Mouse (Mus musculus) kidney, embryonic 15.5 days (tissue): ENCODE results near the gene Rpl10-ps3. TPM values are rescaled to one million over a fixed set of nuclear protein-coding genes. Genes with fewer than 3 reads are reported as not detected.

Source experiments
- ATAC-seq: fragments of 200-750 bp; cut with Nextera tagmentation; replicated peaks from 2 replicates; pipeline ENCODE4 v1.8.0; 2017; ENCODE audit warnings: moderate TSS enrichment; ENCODE audit not compliant: low FRiP score
- H3K27ac ChIP-seq: fragments of 300-500 bp; sonication (generic); 2 replicates; pipeline ENCODE4 v1.5.1; 2015; ENCODE audit warnings: mild to moderate bottlenecking, inconsistent platforms
- H3K27me3 ChIP-seq: fragments of 300-500 bp; sonication (generic); 2 replicates; pipeline ENCODE4 v1.6.1; 2015; ENCODE audit warnings: inconsistent platforms
- H3K36me3 ChIP-seq: fragments of 300-500 bp; sonication (generic); 2 replicates; pipeline ENCODE4 v1.6.1; 2015; ENCODE audit warnings: inconsistent platforms
- H3K4me1 ChIP-seq: fragments of 300-500 bp; sonication (generic); 2 replicates; pipeline ENCODE4 v1.6.1; 2015; ENCODE audit warnings: inconsistent platforms
- H3K4me2 ChIP-seq: fragments of 300-500 bp; sonication (generic); 2 replicates; pipeline ENCODE4 v1.6.1; 2015; ENCODE audit warnings: moderate library complexity, mild to moderate bottlenecking, inconsistent platforms
- H3K4me3 ChIP-seq: fragments of 300-500 bp; sonication (generic); replicated peaks from 2 replicates; pipeline ENCODE4 v1.5.1; 2015; ENCODE audit warnings: mild to moderate bottlenecking, inconsistent platforms
- H3K9ac ChIP-seq: fragments of 300-500 bp; sonication (generic); 2 replicates; pipeline ENCODE4 v1.6.1; 2015; ENCODE audit warnings: mild to moderate bottlenecking, inconsistent platforms
- H3K9me3 ChIP-seq: fragments of 300-500 bp; sonication (generic); replicated peaks from 2 replicates; pipeline ENCODE4 v1.6.1; 2016; ENCODE audit warnings: inconsistent platforms
- WGBS: fragments of 180-500 bp; shearing (Covaris S2); methylation state at CpG from one replicate; pipeline ENCODE4 v1.1.7; 2015; ENCODE audit warnings: mixed read lengths; 5-methylcytosine and 5-hydroxymethylcytosine counted together
- polyA plus RNA-seq: library from polyadenylated mRNA; unstranded; fragments of >200 nt; fragmentation: Nextera tagmentation; extraction: Ambion mirVana; gene quantifications from 2 replicates; pipeline ENCODE4 v1.2.1, GENCODE M21; 2015

The Rpl10-ps3 gene
- polyA plus RNA-seq, 1 experiment from 2014 or later = 231 TPM

- Histone ChIP-seq H3K9me3 (no peaks in the 10 kb centered on the region), H3K4me3 (no peak overlapping the region), H3K9ac (no peak overlapping the region), H3K27ac (peak overlapping the region; percentile 84), H3K27me3 (no peaks in the 10 kb centered on the region), H3K4me1 (peaks cover 13% of the 10 kb centered on the region), H3K4me2 (no peak overlapping the region), H3K36me3 (no peaks in the 10 kb centered on the region)
- ATAC-seq = no peak
- WGBS = 43% methylated on average over 2 of the region's 2 CpGs
Measured at GRCm38 (mm10) chr9:50305046-50305445, 39.7 kb downstream of the Rpl10-ps3 start.

- no peak overlapping the region for H3K4me3 ChIP-seq
- no peaks in the 10 kb centered on the region for H3K9me3 ChIP-seq
- no peaks in the 10 kb centered on the region for H3K36me3 ChIP-seq
- H3K4me2 ChIP-seq = no peak overlapping the region
- ATAC-seq = no peak
- H3K27ac ChIP-seq = peak overlapping the region; percentile 84
- WGBS = 50% methylated on average over 4 of the region's 4 CpGs
- H3K27me3 ChIP-seq = no peaks in the 10 kb centered on the region
- H3K9ac ChIP-seq = no peak overlapping the region
- H3K4me1 ChIP-seq = peaks cover 13% of the 10 kb centered on the region
Measured at GRCm38 (mm10) chr9:50304004-50304403, 40.8 kb downstream of the Rpl10-ps3 start.

- no peak overlapping the region for H3K4me3 ChIP-seq
- peaks cover 13% of the 10 kb centered on the region for H3K4me1 ChIP-seq
Measured at GRCm38 (mm10) chr9:50301722-50302121, 43.0 kb downstream of the Rpl10-ps3 start.

GRCm38 (mm10) chr9:50298389-50298788, 46.4 kb downstream of the Rpl10-ps3 start:
- H3K36me3 ChIP-seq = no peaks in the 10 kb centered on the region
- 54% methylated on average over 2 of the region's 2 CpGs for WGBS
- no peaks in the 10 kb centered on the region for H3K27me3 ChIP-seq
- no peak overlapping the region for H3K9ac ChIP-seq
- H3K4me1 ChIP-seq = no peaks in the 10 kb centered on the region
- no peak overlapping the region for H3K27ac ChIP-seq
- H3K4me3 ChIP-seq = no peak overlapping the region
- no peak for ATAC-seq
- H3K4me2 ChIP-seq = no peak overlapping the region
- no peaks in the 10 kb centered on the region for H3K9me3 ChIP-seq

More at GRCm38 (mm10) chr9:50301722-50302121, 43.0 kb downstream of the Rpl10-ps3 start:
- Histone ChIP-seq H3K4me2 (no peak overlapping the region), H3K27ac (no peak overlapping the region), H3K9ac (no peak overlapping the region), H3K9me3 (no peaks in the 10 kb centered on the region), H3K27me3 (no peaks in the 10 kb centered on the region), H3K36me3 (no peaks in the 10 kb centered on the region)
- ATAC-seq = no peak

Other genes starting within 250 kb of the Rpl10-ps3 start
- 24.8 TPM in 2 replicates for gene Plet1, start 149.6 kb upstream of the Rpl10-ps3 start, polyA plus RNA-seq
- 88.2 and 94.1 TPM in 2 replicates for gene Pts, start 183.8 kb upstream of the Rpl10-ps3 start, polyA plus RNA-seq
- 1.7 and 3.0 TPM in 2 replicates for gene Il18, start 209.9 kb upstream of the Rpl10-ps3 start, polyA plus RNA-seq
- 0.08 and 0.12 TPM in 2 replicates for gene Bco2, start 210.2 kb upstream of the Rpl10-ps3 start, polyA plus RNA-seq
- 0.18 TPM in 1 of 2 replicates, not detected in the other for gene Tex12, start 216.4 kb upstream of the Rpl10-ps3 start, polyA plus RNA-seq